Mouse (Mus musculus) stomach, postnatal 0 days (tissue): ENCODE measurements at regions not wholly inside any gene's neighbourhood (a gene's known extent, or its start where the extent isn't known, plus 50 kb on each side); places are given as distances from the start of the nearest gene placed in this dataset.

Experiments
- CTCF ChIP-seq: IDR thresholded peaks from 2 replicates; pipeline ENCODE4 v1.5.1; 2016; ENCODE audit warnings: antibody characterized with exemption, low read depth, mild to moderate bottlenecking, moderate library complexity
- EP300 ChIP-seq: optimal IDR thresholded peaks from 2 replicates; pipeline ENCODE3; 2016; ENCODE audit warnings: antibody characterized with exemption

GRCm38 (mm10) chr16:77851206-77852065 is 249.5 kb upstream of the Gm11146 start:
- TF ChIP-seq CTCF (no peak), EP300 (no peak)
